Mouse (Mus musculus) liver, embryonic 14.5 days (tissue): ENCODE results near the gene Prdm2.

Source experiments
- CTCF ChIP-seq: IDR thresholded peaks from 2 replicates; pipeline ENCODE4 v1.5.1; 2016; ENCODE audit warnings: antibody characterized with exemption, low read depth, control low read depth
- EP300 ChIP-seq: IDR thresholded peaks from 2 replicates; pipeline ENCODE4 v1.6.1; 2016; ENCODE audit warnings: antibody characterized with exemption, low read depth

DNA sequence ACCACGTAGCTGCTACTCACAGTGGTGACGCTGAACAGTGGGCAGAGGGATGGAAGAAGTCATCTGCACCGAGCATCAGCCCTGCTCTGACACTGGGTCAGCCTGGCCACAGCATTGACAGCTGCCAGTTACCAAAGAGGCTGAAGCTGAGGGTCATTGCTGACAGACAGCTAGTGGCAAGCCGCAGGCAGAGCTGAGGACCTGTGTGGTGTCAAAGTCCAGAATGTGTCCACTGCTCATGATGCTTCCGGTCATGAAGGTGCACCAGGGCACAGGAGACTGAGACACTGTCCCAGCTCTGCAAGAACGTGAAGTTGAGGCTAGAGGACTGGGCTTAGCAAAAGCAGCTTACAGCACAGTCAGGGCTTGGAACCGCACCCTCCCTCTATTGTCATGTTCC lies 4.4 kb upstream of the Prdm2 start:
- TF ChIP-seq CTCF (no peak), EP300 (no peak)
